Mouse (Mus musculus) E14TG2a.4 (cell line): ENCODE results near the gene Swi5.

Experiments
- CTCF ChIP-seq: conservative IDR thresholded peaks from 2 replicates; pipeline ENCODE4 v1.5.1; 2014; ENCODE audit warnings: low read length
- NANOG ChIP-seq: IDR thresholded peaks from 2 replicates; pipeline ENCODE4 v1.6.1; 2014; ENCODE audit warnings: borderline replicate concordance, low read length, mixed read lengths
- POU5F1 ChIP-seq: IDR thresholded peaks from 2 replicates; pipeline ENCODE4 v1.6.1; 2014; ENCODE audit warnings: low read length, borderline replicate concordance

GRCm38 (mm10) chr2:32288371-32288931, 576 bp upstream of the Swi5 start:
- TF ChIP-seq CTCF: no peak
- no peak for TF ChIP-seq NANOG
- TF ChIP-seq POU5F1: no peak
